Mouse (Mus musculus) olfactory bulb, adult 2 months (tissue): ENCODE results near the gene Rptor.

ENCODE experiments used
- CTCF ChIP-seq: fragments of 200-500 bp; IDR thresholded peaks from 2 replicates; pipeline ENCODE4 v1.5.1; 2012; ENCODE audit warnings: low read depth, mild to moderate bottlenecking, low read length, moderate library complexity; ENCODE audit not compliant: insufficient read depth
- POLR2A ChIP-seq: fragments of 200-500 bp; IDR thresholded peaks from 2 replicates; pipeline ENCODE4 v1.6.1; 2012; ENCODE audit warnings: mild to moderate bottlenecking, low read depth, low read length, moderate library complexity; ENCODE audit not compliant: insufficient read depth

GRCm38 (mm10) chr11:119625943-119626342, 23.2 kb downstream of the Rptor start:
- TF ChIP-seq CTCF, result no peak
- no peak for TF ChIP-seq POLR2A
